Mouse (Mus musculus): ENCODE results near the gene Net1.

DNA sequence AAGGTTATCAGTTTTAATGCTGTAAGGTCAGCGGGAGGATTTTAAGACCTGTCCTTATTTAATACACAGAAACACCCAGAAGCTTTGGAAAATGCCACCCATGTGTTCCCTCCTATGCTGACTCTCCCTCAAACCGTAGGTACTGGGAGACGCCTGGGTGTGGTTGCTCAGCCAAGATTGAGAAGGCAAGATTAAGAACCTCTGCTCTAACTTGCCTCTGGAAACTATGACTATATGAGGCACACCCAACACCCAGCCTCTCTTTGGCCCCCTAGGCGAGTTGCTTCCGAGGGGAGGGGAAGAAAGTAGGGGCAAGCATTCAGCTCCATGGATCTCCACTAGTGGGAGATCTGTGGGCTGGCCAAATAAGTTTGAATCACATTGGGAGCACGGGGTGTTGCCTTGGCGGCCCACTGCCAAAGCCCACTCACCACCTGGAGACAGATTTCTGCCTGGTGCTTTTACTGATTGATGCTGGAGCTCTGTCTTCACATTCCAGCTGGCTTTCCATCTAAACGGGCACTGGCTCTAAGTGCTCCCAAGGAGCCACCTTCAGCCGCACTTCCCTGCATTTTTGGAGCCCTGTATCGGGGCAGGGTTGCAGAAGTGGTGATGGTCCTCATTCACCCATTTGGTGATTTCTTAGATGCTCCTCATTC is 55.0 kb downstream of the Net1 start:
- TF ChIP-seq CTCF (IDR thresholded peaks at IDR 0.05; ENCODE audit: low read depth) (no peak), EP300 (IDR thresholded peaks at IDR 0.05; ENCODE audit: low read depth) (no peak)

Data from heart, postnatal 0 days (tissue).